Mouse (Mus musculus) bone marrow, adult 2 months (tissue): Measurements from ENCODE around the gene Pcyt2.

Experiments
- CTCF ChIP-seq: fragments of 200-500 bp; IDR thresholded peaks from 2 replicates; pipeline ENCODE4 v1.5.1; 2011; ENCODE audit warnings: low read length, control low read depth; ENCODE audit not compliant: control insufficient read depth, insufficient read depth
- POLR2A ChIP-seq: fragments of 200-500 bp; IDR thresholded peaks from 2 replicates; pipeline ENCODE4 v1.6.1; 2011; ENCODE audit warnings: low read depth, mild to moderate bottlenecking, control low read depth, low read length, borderline replicate concordance; ENCODE audit not compliant: control insufficient read depth

DNA sequence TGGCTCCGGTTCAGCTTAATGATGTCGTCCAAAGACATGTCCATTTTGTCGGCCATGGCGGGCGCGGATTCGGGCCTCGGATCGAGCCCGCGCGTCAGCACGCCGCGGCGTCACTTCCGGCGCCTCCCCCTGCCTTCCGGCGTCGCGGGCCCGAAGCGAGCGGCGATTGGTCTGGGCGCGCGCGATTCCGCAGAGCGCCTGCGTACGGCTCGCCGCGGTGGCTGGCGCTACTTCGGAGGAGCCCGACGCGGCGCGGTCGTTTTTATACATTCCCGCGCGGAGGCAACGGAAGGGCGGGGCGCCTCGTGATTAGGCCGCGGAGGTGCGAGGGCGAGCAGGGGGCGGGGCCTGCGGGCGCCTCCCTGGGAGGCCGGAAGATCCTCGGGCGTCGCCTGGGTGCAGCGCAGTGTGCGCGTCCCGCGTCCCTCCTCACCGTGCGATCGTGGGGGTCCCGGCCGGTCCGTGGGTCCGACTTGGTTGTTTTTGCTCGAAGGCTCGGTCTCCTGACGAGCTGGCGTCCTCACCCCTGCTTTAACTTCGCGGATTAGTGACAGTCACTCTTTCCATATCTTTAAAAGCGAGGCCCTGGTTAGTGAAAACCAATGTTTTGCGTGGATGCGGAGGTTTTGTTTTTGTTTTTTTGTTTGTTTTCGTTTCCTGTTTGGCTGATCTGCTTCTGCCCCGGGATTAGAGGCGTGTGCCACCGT lies 19.3 kb downstream of the Pcyt2 start, which contains the start of the genes Alyref and Anapc11:
- TF ChIP-seq CTCF (no peak), POLR2A (peak; percentile 70; the same call in 1 of the 2 replicates)
